Mouse (Mus musculus): Measurements from ENCODE around the gene Pp2d1. TPM values are rescaled to one million over a fixed set of nuclear protein-coding genes. Genes with fewer than 3 reads are reported as not detected.
A peak's percentile ranks its signal among the peaks of the same experiment; 100 is the strongest.

Gene Pp2d1
- polyA plus RNA-seq, 1 experiment from 2014 or later, result 0.24 TPM

DNA sequence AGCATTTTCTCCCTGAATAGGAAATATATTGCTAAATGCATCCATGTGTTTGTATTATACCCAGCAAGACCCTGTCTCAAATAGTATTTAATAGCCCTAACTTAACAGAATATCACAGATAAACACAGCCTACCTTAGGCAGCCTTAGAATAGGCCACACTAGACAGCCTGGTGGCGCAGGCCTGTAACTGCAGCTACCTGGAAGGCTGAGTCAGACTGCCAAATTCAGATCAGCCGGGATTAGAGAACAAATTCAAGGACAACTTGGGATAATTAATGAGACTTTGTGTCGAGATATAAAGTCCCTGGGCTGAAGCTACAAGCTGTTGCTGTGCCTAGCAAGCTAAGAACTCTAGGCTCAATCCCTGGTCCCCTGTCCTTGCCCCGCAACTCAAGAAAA lies 14.8 kb upstream of the Pp2d1 start:
- Histone ChIP-seq H3K36me3 (ENCODE audit: control insufficient read depth, insufficient read depth, low read length) (no peaks in the 10 kb centered on the region), H3K4me2 (ENCODE audit: low read depth, low read length) (no peak overlapping the region), H3K4me3 (ENCODE audit: low read length) (no peak overlapping the region), H3K27me3 (ENCODE audit: control insufficient read depth, insufficient read depth, low read depth, low read length) (no peaks in the 10 kb centered on the region), H3K27ac (ENCODE audit: low read length) (no peak overlapping the region), H3K9ac (ENCODE audit: low read length) (no peak overlapping the region), H3K9me3 (ENCODE audit: control insufficient read depth, low read length) (no peaks in the 10 kb centered on the region), H3K4me1 (replicated peaks; ENCODE audit: control insufficient read depth, insufficient read depth, low read length) (no peaks in the 10 kb centered on the region)
- 56% methylated on average over 4 of the region's 4 CpGs for WGBS
- no peak for ATAC-seq (ENCODE audit: low read depth)

DNA sequence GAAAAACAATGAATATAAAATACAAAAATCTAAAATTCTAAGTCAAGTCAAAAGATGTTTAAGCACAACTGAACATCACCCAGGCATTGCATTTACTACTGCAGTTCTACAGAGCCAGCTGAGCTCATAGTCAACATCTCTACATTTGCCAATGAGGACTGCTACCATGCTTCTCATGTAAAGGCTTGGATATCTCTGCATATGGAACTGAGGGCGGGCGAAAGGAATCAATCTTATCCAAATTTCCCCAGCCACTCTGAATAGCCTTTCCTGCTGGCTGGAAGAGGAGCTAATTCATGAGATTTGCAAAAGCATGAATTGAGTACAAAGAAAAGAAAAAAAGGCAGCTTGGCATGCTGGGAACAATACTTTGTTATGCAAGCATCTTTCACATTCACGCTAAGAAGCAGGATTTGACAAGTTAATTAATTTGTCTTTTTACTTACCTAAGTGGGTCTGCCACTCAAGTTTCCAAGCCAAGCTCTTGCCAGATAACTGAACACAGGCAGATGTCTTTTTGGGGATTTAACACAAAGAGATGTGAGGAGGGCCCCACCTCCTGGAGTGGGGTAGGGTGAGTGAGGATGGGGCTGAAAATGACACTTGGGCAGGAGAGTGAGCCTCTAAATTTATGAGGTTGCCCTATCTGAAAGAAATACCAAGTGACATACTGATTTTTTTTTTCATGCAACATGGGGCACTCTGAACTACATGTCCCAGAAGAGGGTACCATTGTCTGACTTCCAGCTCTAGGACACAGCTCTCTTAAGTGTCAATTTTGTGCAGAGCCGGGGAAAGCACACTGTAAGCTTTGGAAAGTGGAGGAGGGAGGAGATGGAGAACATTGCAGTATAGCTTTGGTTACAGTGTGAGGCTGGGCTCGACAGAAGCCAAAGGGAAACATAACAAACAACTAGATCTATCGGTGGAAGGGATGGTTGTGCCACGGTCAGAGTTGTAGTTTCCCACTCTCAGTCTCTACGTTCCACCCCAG lies 12.4 kb upstream of the Pp2d1 start:
- H3K27ac ChIP-seq (ENCODE audit: low read length), result no peak overlapping the region
- ATAC-seq (ENCODE audit: low read depth), result no peak
- no peak overlapping the region for H3K4me2 ChIP-seq (ENCODE audit: low read depth, low read length)
- no peaks in the 10 kb centered on the region for H3K4me1 ChIP-seq (replicated peaks; ENCODE audit: control insufficient read depth, insufficient read depth, low read length)
- no peaks in the 10 kb centered on the region for H3K9me3 ChIP-seq (ENCODE audit: control insufficient read depth, low read length)
- no peak overlapping the region for H3K4me3 ChIP-seq (ENCODE audit: low read length)
- no peaks in the 10 kb centered on the region for H3K36me3 ChIP-seq (ENCODE audit: control insufficient read depth, insufficient read depth, low read length)
- WGBS, result 77% methylated on average over 8 of the region's 8 CpGs
- H3K9ac ChIP-seq (ENCODE audit: low read length), result no peak overlapping the region
- no peaks in the 10 kb centered on the region for H3K27me3 ChIP-seq (ENCODE audit: control insufficient read depth, insufficient read depth, low read depth, low read length)

DNA sequence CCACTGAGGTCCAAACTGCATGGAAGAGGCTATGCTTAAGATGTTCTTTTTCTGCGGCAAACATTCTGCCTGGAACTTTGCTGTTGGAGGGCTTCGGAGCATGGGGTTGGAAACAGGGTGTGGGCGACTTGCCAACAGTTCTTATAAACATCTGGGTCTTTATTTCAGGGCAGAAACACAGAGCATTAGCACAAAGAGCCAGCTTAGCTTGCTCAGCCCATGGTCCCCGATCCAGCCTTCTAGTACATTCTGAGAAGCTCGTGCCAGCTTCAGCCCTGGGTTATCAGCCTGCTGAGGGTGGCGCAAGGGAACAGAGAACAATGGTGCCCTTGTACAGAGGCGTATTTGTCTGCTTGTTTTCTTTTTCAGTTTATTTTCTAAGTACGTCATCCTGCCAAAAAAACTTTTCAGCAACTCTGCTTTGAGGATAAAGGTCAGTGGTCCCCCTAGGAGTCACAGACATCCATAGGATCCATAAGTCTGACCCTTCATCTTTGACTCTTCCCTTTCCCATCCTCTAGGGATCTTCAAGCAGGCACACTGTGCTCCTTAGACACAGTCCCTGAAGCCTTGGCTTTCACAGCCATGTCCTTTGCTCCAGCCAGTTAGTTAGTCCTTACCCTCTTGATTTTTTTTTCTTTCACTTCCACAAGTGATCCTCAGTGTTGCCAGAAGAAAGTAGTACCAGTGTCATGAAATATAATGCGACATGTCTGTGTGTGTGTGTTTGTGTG lies 4.5 kb upstream of the Pp2d1 start:
- WGBS, result 29% methylated on average over 9 of the region's 9 CpGs
- Histone ChIP-seq H3K9ac (ENCODE audit: low read length) (peak overlapping the region; percentile 44), H3K4me1 (replicated peaks; ENCODE audit: control insufficient read depth, insufficient read depth, low read length) (peaks cover 11% of the 10 kb centered on the region), H3K36me3 (ENCODE audit: control insufficient read depth, insufficient read depth, low read length) (no peaks in the 10 kb centered on the region), H3K4me2 (ENCODE audit: low read depth, low read length) (0 out of 2 replicates have a peak overlapping the region, but pooled peaks have one; percentile 14), H3K27ac (ENCODE audit: low read length) (peak overlapping the region; percentile 68), H3K27me3 (ENCODE audit: control insufficient read depth, insufficient read depth, low read depth, low read length) (no peaks in the 10 kb centered on the region), H3K4me3 (ENCODE audit: low read length) (no peak overlapping the region), H3K9me3 (ENCODE audit: control insufficient read depth, low read length) (no peaks in the 10 kb centered on the region)
- peak; percentile 87 for ATAC-seq (ENCODE audit: low read depth)

DNA sequence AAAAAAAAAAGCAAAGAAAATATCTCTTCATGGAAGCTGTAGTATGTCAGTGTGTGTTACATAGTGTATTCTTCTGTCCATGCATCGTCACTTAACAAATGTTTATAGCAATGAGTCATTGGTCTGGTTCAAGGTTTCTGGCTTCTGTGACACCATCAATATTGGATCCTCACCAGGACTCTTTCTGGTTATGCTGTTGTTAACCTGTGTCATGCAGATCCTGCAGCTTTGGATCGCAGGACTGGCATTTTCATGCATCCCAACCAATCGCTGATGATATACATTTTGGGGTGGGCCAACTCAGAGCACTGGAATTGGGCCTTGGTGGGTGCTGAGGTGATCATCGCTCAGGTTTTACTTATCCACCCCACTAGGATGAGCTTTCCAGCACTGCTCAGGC lies 3.3 kb upstream of the Pp2d1 start:
- Histone ChIP-seq H3K4me1 (replicated peaks; ENCODE audit: control insufficient read depth, insufficient read depth, low read length) (peaks cover 11% of the 10 kb centered on the region), H3K36me3 (ENCODE audit: control insufficient read depth, insufficient read depth, low read length) (no peaks in the 10 kb centered on the region), H3K9me3 (ENCODE audit: control insufficient read depth, low read length) (no peaks in the 10 kb centered on the region), H3K27me3 (ENCODE audit: control insufficient read depth, insufficient read depth, low read depth, low read length) (no peaks in the 10 kb centered on the region), H3K27ac (ENCODE audit: low read length) (no peak overlapping the region), H3K4me2 (ENCODE audit: low read depth, low read length) (no peak overlapping the region), H3K4me3 (ENCODE audit: low read length) (no peak overlapping the region), H3K9ac (ENCODE audit: low read length) (no peak overlapping the region)
- ATAC-seq (ENCODE audit: low read depth), result no peak
- 90% methylated on average over 4 of the region's 4 CpGs for WGBS

DNA sequence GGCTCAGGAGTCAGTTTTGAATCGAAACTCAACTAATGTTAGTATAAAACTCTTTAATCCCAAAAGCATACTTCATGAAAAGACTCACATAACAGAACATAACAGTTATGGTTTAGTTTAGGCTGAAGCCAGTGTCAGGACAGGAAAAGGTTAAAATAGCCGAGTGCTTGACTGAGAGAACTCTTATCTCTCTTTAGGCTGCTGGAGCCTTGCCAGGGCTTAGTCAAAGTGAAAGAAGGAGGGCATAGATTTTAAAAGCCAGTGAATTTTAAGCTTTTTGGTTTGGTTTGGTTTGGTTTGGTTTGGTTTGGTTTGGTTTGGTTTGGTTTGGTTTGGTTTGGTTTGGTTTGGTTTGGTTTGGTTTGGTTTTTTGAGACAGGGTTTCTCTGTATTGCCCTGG lies 6.8 kb downstream of the Pp2d1 start:
- WGBS, result 18% methylated on average over 2 of the region's 2 CpGs
- ATAC-seq (ENCODE audit: low read depth), result no peak
- Histone ChIP-seq H3K27ac (ENCODE audit: low read length) (no peak overlapping the region), H3K36me3 (ENCODE audit: control insufficient read depth, insufficient read depth, low read length) (no peaks in the 10 kb centered on the region), H3K9me3 (ENCODE audit: control insufficient read depth, low read length) (no peaks in the 10 kb centered on the region), H3K4me2 (ENCODE audit: low read depth, low read length) (no peak overlapping the region), H3K27me3 (ENCODE audit: control insufficient read depth, insufficient read depth, low read depth, low read length) (no peaks in the 10 kb centered on the region), H3K9ac (ENCODE audit: low read length) (no peak overlapping the region), H3K4me3 (ENCODE audit: low read length) (no peak overlapping the region), H3K4me1 (replicated peaks; ENCODE audit: control insufficient read depth, insufficient read depth, low read length) (no peaks in the 10 kb centered on the region)

DNA sequence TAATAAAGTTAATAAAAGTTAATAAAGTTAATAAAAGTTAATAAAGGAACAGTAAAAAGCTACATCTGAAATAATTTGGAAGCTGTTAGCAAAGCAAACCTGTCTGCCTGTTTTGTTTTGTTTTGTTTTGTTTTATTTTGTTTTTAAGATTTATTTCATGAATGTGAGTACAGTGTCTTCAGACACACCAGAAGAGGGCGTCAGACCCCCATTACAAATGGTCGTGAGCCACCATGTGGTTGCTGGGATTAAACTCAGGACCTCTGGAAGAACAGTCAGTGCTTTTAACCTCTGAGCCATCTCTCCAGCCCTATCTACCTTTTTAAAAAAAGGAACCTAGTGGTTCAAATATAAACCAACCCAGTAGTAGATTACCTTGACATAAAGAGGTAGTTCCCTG lies 8.1 kb downstream of the Pp2d1 start:
- Histone ChIP-seq H3K9me3 (ENCODE audit: control insufficient read depth, low read length) (no peaks in the 10 kb centered on the region), H3K4me3 (ENCODE audit: low read length) (no peak overlapping the region), H3K4me2 (ENCODE audit: low read depth, low read length) (no peak overlapping the region), H3K27me3 (ENCODE audit: control insufficient read depth, insufficient read depth, low read depth, low read length) (no peaks in the 10 kb centered on the region), H3K4me1 (replicated peaks; ENCODE audit: control insufficient read depth, insufficient read depth, low read length) (no peaks in the 10 kb centered on the region), H3K9ac (ENCODE audit: low read length) (no peak overlapping the region), H3K27ac (ENCODE audit: low read length) (no peak overlapping the region), H3K36me3 (ENCODE audit: control insufficient read depth, insufficient read depth, low read length) (no peaks in the 10 kb centered on the region)
- WGBS, result 49% methylated on average over 2 of the region's 2 CpGs
- no peak for ATAC-seq (ENCODE audit: low read depth)

DNA sequence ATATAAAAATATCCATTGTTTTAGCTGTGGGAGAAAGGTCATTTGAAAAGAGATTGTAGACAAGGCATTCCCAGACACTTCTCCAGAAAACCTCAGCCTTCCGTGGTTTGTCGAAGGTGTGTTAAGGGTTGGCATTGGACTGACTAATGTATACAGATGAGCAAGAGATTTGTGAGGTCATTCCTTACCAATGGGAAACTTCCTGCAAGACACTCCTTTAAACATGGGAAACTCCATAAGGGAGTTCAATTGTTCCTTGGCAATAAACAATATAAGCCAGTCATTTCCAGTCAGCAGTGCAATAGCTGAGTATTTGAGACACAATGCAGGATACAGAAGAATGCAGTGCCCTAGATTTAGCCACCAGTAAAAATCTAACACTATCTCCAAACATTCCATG lies 11.2 kb downstream of the Pp2d1 start:
- Histone ChIP-seq H3K27me3 (ENCODE audit: control insufficient read depth, insufficient read depth, low read depth, low read length) (no peaks in the 10 kb centered on the region), H3K9ac (ENCODE audit: low read length) (no peak overlapping the region), H3K4me2 (ENCODE audit: low read depth, low read length) (no peak overlapping the region), H3K27ac (ENCODE audit: low read length) (no peak overlapping the region), H3K9me3 (ENCODE audit: control insufficient read depth, low read length) (no peaks in the 10 kb centered on the region), H3K36me3 (ENCODE audit: control insufficient read depth, insufficient read depth, low read length) (no peaks in the 10 kb centered on the region), H3K4me3 (ENCODE audit: low read length) (no peak overlapping the region), H3K4me1 (replicated peaks; ENCODE audit: control insufficient read depth, insufficient read depth, low read length) (no peaks in the 10 kb centered on the region)
- 73% methylated on average over 2 of the region's 2 CpGs for WGBS
- no peak for ATAC-seq (ENCODE audit: low read depth)

DNA sequence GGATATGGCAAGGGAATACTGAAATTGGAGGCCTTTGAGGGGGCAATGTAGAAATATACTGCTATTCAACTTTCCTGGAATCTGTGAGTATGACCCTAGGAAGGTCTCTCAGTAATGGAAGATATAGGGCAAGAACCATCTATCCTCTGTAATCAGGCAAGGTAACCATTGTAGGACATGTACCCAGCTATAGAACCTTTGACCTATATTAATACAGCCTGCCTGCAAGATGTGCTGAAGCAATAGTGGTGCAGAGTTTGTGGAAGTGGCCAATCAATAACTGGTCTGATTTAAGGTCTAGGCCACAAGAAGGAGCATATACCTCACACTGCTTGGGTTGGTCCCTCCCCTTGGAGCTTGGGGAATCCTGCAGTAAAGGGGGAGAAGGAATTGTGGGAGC lies 18.7 kb downstream of the Pp2d1 start:
- no peak overlapping the region for H3K4me2 ChIP-seq (ENCODE audit: low read depth, low read length)
- no peaks in the 10 kb centered on the region for H3K27me3 ChIP-seq (ENCODE audit: control insufficient read depth, insufficient read depth, low read depth, low read length)
- ATAC-seq (ENCODE audit: low read depth), result no peak

DNA sequence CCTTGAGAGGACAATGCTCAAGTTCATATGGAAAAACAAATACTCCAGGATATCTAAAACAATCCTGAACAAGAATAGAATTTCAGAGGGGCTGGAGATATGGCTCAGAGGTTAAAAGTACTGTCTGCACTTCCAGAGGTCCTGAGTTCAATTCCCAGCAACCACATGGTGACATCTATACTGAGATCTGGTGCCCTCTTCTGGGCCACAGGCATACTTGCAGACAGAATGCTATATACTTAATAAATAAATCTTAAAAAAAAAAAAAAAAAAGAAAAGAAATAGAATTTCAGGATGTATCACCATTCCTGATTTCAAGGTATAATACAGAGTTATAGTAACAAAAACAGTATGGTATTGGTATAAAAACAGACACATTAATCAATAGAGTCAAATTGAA lies 19.9 kb downstream of the Pp2d1 start:
- H3K36me3 ChIP-seq (ENCODE audit: control insufficient read depth, insufficient read depth, low read length), result no peaks in the 10 kb centered on the region
- no peak overlapping the region for H3K4me3 ChIP-seq (ENCODE audit: low read length)
- no peak for ATAC-seq (ENCODE audit: low read depth)
- no peak overlapping the region for H3K9ac ChIP-seq (ENCODE audit: low read length)
- no peaks in the 10 kb centered on the region for H3K4me1 ChIP-seq (replicated peaks; ENCODE audit: control insufficient read depth, insufficient read depth, low read length)
- no peak overlapping the region for H3K4me2 ChIP-seq (ENCODE audit: low read depth, low read length)
- no peaks in the 10 kb centered on the region for H3K27me3 ChIP-seq (ENCODE audit: control insufficient read depth, insufficient read depth, low read depth, low read length)
- H3K9me3 ChIP-seq (ENCODE audit: control insufficient read depth, low read length), result no peaks in the 10 kb centered on the region; the same call in 1 of the 2 replicates
- no peak overlapping the region for H3K27ac ChIP-seq (ENCODE audit: low read length)

More for the DNA sequence above, 18.7 kb downstream of the Pp2d1 start:
- Histone ChIP-seq H3K27ac (ENCODE audit: low read length) (no peak overlapping the region), H3K36me3 (ENCODE audit: control insufficient read depth, insufficient read depth, low read length) (no peaks in the 10 kb centered on the region), H3K9me3 (ENCODE audit: control insufficient read depth, low read length) (no peaks in the 10 kb centered on the region; the same call in 1 of the 2 replicates), H3K9ac (ENCODE audit: low read length) (no peak overlapping the region), H3K4me3 (ENCODE audit: low read length) (no peak overlapping the region), H3K4me1 (replicated peaks; ENCODE audit: control insufficient read depth, insufficient read depth, low read length) (no peaks in the 10 kb centered on the region)
